Mouse (Mus musculus) thymus, postnatal 36 days (tissue): ENCODE data around the gene Scgb2b11.
"Not testable (repeated sequence)": the region's sequence is repeated elsewhere in the genome, so short reads cannot be mapped to it uniquely, and the experiment has no call there.

Experiments used
- DNase-seq, 2 experiments: peaks; one replicate each; pipeline ENCODE4 v3.0.0; 2022; ENCODE audit warnings: mixed read lengths in 2 of 2

Scgb2b11 gene

DNA sequence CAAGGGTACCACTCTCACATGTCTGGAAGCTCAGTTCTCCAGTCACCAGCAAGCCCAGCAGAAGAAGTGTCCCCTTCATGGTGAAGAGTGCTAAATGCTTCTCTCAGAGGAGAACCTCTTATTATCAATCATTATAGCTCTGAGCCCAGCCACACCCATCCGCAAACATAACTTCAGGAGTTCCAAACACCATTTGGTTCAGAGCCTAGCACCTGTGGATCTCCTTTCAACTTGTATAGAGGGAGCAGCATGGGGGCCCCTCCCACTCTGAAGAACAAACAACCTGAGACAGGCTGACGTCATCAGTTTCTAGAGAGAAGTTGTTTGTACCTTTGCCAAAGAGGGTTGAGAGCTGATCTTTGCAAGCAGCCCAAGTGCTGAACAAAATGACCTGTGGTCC, at the start of gene Scgb2b11:
TSS of gene Scgb2b11 (minus strand) at position 101 of the 400 bp plus-strand sequence.
- DNase-seq = not testable (repeated sequence)

DNA sequence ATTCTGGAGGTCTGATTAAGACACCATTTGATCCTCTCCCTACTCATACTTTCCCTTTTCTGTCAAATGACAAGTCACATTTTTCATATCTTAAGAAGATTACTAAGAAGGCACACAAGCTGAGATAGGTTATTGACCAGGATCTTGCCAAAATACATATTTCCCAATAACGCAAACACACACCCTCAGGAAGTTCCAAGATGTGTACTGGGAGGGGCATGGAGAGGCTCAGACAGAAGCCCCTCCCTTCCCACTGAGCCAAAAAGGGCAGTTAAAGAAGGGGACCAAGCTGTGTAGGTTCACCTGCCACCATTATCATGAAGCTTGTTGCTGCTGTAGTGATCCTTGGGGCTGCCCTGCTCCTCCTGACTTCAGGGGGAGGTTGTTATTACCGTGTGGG, 11.6 kb upstream of the Scgb2b11 start, which contains the start of gene Scgb1b11:
TSS of gene Scgb1b11 (plus strand) at position 301 of the 400 bp plus-strand sequence.
- not testable (repeated sequence) for DNase-seq
